9 mouse cellular contexts compared by ENCODE assay signal in the genomic region with DNA sequence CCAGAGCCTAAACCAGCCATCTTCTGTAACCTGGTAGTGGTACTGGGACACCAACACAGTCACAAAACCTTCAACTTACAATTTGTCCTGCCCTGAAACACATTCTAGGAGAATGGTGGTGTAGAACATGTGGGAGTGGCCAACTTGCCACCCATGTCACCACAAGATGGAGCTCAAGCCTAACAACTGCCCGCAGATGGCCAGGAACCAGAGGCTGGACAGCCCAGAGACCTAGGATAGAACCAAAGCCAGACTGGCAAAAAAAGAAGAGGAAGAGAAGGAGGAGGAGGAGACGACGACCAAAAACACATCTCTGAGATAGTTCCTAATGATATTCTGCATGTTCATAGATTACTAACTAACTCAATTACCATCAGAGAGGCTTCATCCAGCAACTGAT. TPM values are rescaled to one million over a fixed set of nuclear protein-coding genes. Genes with fewer than 3 reads are reported as not detected.
DNase-seq lines count a peak whose midpoint lies in the region; ATAC-seq lines count a peak whose summit lies in the region.
"Had no signal": no experiment of that assay in that cellular context is flagged by ENCODE, and none has a peak within 500 bp of the region (broad histone marks: within the 10 kb centered on the region; RNA-seq: fewer than 3 reads in every experiment).

No protein-coding gene starts in this region.

- H3K4me1 ChIP-seq in midbrain, embryonic 10.5 days = peaks cover 30% of the 10 kb centered on the region
- H3K4me1 ChIP-seq in midbrain, embryonic 15.5 days = peaks cover 21% of the 10 kb centered on the region
- peaks cover 13% of the 10 kb centered on the region for H3K4me1 ChIP-seq in lung, embryonic 16.5 days (replicated peaks; ENCODE audit: control insufficient read depth, insufficient read depth, low read length)

- no peak overlapping the region; the same call in 1 of the 2 replicates for H3K27ac ChIP-seq in midbrain, embryonic 10.5 days (replicated peaks)
- H3K27ac ChIP-seq in midbrain, embryonic 15.5 days = no peak overlapping the region
- H3K27ac ChIP-seq in lung, embryonic 16.5 days (ENCODE audit: low read length) = no peak overlapping the region
- H3K27ac ChIP-seq: heart, embryonic 13.5 days had no signal

- H3K9ac ChIP-seq in midbrain, embryonic 15.5 days = no peak overlapping the region
- no peak overlapping the region for H3K9ac ChIP-seq in lung, embryonic 16.5 days (ENCODE audit: low read length)
- H3K9ac ChIP-seq: heart, embryonic 13.5 days had no signal

- H3K27me3 ChIP-seq in midbrain, embryonic 10.5 days (ENCODE audit: low read depth, poor library complexity, severe bottlenecking) = no peaks in the 10 kb centered on the region
- no peaks in the 10 kb centered on the region for H3K27me3 ChIP-seq in midbrain, embryonic 15.5 days (replicated peaks)
- no peaks in the 10 kb centered on the region for H3K27me3 ChIP-seq in lung, embryonic 16.5 days (ENCODE audit: control insufficient read depth, insufficient read depth, low read depth, low read length)
- H3K27me3 ChIP-seq: heart, embryonic 13.5 days had no signal

- no peak for ATAC-seq in midbrain, embryonic 15.5 days (replicated peaks)
- peak; percentile 49; the same call in 1 of the 2 replicates for ATAC-seq in lung, embryonic 16.5 days (ENCODE audit: low read depth)

- no peaks in the 10 kb centered on the region for H3K9me3 ChIP-seq in midbrain, embryonic 10.5 days (replicated peaks)
- H3K9me3 ChIP-seq in midbrain, embryonic 15.5 days = no peaks in the 10 kb centered on the region
- 0 out of 2 replicates have a peak, but pooled peaks cover 2% of the 10 kb centered on the region for H3K9me3 ChIP-seq in lung, embryonic 16.5 days (ENCODE audit: control insufficient read depth, low read length)
- H3K9me3 ChIP-seq: heart, embryonic 13.5 days had no signal

- 7% methylated on average over 3 of the region's 3 CpGs for WGBS in midbrain, embryonic 10.5 days
- 3% methylated on average over 3 of the region's 3 CpGs for WGBS in midbrain, embryonic 15.5 days
- WGBS in lung, embryonic 16.5 days = 3% methylated on average over 3 of the region's 3 CpGs

- no peak overlapping the region for H3K4me2 ChIP-seq in midbrain, embryonic 15.5 days
- H3K4me2 ChIP-seq in lung, embryonic 16.5 days (ENCODE audit: low read depth, low read length) = no peak overlapping the region
- H3K4me2 ChIP-seq: heart, embryonic 13.5 days had no signal

- DNase-seq in midbrain, embryonic 10.5 days (ENCODE audit: low spot score) = peak; percentile 72
- peak; percentile 83 for DNase-seq in cerebellum, adult 11-12 months
- peak; percentile 66 to 81 for DNase-seq in frontal cortex, postnatal 36 days (ENCODE audit: low spot score in 2 of 2)
- peak; percentile 82 to 87 for DNase-seq in kidney, postnatal 4 days
- peak; percentile 78 for DNase-seq in right cerebral cortex, adult 18-20 months
- DNase-seq in urinary bladder, adult 2 months (ENCODE audit: low spot score) = peak; percentile 46

- no peaks in the 10 kb centered on the region for H3K36me3 ChIP-seq in midbrain, embryonic 10.5 days
- H3K36me3 ChIP-seq in midbrain, embryonic 15.5 days (replicated peaks) = no peaks in the 10 kb centered on the region
- H3K36me3 ChIP-seq in lung, embryonic 16.5 days (ENCODE audit: control insufficient read depth, insufficient read depth, low read length) = no peaks in the 10 kb centered on the region
- H3K36me3 ChIP-seq: heart, embryonic 13.5 days had no signal

- H3K4me3 ChIP-seq in midbrain, embryonic 10.5 days = no peak overlapping the region
- no peak overlapping the region for H3K4me3 ChIP-seq in midbrain, embryonic 15.5 days
- no peak overlapping the region for H3K4me3 ChIP-seq in lung, embryonic 16.5 days (ENCODE audit: low read length)
- H3K4me3 ChIP-seq: heart, embryonic 13.5 days had no signal

RNA-seq across cellular contexts. Expression of a gene that starts 24.4 kb away (rescaled TPM):
- polyA plus RNA-seq in midbrain, embryonic 10.5 days (2016; fragmentation: Nextera tagmentation; extraction: Ambion mirVana) = 78.0 and 84.4 TPM in 2 replicates
- polyA plus RNA-seq in midbrain, embryonic 15.5 days (2015; fragmentation: Nextera tagmentation; extraction: Ambion mirVana) = 106 and 110 TPM in 2 replicates
- polyA plus RNA-seq in lung, embryonic 16.5 days (2015; fragmentation: Nextera tagmentation; extraction: Ambion mirVana) = 57.9 and 62.8 TPM in 2 replicates
- 39.9 and 43.1 TPM in 2 replicates for polyA plus RNA-seq in urinary bladder, adult 2 months (2012; rRNA removed)

RNA-seq across cellular contexts. Expression of a gene that starts 42.1 kb away (rescaled TPM):
- polyA plus RNA-seq in midbrain, embryonic 10.5 days (2016; fragmentation: Nextera tagmentation; extraction: Ambion mirVana) = 6.8 and 7.6 TPM in 2 replicates
- polyA plus RNA-seq in midbrain, embryonic 15.5 days (2015; fragmentation: Nextera tagmentation; extraction: Ambion mirVana) = 10.5 and 12.2 TPM in 2 replicates
- polyA plus RNA-seq in lung, embryonic 16.5 days (2015; fragmentation: Nextera tagmentation; extraction: Ambion mirVana) = 9.1 and 9.5 TPM in 2 replicates
- polyA plus RNA-seq in urinary bladder, adult 2 months (2012; rRNA removed) = 22.0 and 32.3 TPM in 2 replicates
